Mouse (Mus musculus): ENCODE data around the gene Cuedc2. TPM values are rescaled to one million over a fixed set of nuclear protein-coding genes. Genes with fewer than 3 reads are reported as not detected.

Gene Cuedc2
- total RNA-seq, 2 experiments from 2014 or later = 55.9 to 56.4 TPM

DNA sequence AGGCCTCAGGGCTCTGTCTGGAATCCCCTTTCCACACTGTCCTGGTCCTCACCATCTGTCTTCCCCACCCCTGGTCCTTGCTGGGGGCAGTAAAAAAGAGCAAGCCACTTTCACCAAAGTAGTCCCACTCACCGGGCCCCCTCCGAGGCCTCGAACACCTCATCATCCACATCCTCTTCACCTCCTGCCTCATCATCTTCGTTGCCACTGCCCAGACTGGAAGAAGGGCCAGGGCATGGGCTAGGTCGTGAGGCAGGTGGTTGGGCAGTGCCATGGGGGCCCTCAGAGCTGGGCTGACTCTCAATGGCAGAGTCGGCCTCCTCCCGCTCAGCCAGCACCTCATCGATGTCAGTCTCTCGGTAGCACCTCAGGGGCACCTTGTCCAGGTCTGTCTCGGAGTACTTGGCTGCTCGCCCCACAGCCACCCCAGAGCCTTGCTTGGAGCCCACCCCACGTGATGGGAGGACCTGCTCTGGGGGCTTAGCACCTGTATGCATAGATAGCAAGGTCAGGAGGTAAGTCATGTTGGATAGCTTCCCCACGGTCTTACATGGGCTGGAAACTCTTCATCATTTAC lies 15.4 kb downstream of the Cuedc2 start:
- DNase-seq = no peak
- intact Hi-C loops (cut with DNase I) = no loop called here

DNA sequence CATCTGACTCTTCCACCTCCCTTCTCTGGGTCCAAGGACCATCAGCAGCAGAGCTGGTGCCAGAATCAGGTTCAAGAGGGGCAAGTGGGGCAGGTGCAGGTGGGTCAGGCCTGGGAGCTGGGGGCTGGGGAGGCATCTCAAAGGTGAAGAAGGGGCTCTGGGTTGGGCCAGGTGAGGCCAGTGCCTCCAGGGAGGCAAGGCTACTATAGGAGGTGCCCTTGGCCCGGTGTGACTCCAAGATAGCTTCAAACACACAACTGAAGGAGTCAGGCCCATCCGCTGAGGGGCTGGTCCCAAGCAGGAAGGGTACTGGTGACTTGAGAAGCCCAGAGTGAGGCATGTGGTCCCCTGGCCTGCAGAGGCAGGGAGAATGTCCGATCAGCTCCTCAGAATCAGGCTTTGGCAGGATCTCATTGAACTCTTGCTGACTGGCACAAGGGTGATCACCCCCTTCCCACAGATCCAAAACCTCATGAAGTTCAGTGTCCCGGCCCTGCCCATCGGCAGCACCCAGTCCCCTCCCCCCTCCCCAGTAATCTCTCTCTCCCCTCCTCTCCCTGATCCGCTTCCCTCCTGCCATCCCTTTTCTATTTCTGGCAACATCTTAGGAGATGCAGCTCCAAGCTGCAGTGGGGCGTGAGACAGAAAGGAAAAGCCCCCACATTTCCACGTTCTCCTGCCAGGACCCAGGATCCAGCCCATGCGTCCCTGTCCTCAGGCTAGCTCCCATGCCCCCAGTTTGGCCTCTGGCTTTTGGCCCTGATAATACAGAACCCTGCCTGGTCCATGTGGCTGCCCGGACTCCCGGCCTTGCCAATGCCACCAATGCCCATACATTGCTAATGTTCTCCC lies 16.1 kb downstream of the Cuedc2 start:
- no peak for DNase-seq
- intact Hi-C loops (cut with DNase I) = no loop called here

DNA sequence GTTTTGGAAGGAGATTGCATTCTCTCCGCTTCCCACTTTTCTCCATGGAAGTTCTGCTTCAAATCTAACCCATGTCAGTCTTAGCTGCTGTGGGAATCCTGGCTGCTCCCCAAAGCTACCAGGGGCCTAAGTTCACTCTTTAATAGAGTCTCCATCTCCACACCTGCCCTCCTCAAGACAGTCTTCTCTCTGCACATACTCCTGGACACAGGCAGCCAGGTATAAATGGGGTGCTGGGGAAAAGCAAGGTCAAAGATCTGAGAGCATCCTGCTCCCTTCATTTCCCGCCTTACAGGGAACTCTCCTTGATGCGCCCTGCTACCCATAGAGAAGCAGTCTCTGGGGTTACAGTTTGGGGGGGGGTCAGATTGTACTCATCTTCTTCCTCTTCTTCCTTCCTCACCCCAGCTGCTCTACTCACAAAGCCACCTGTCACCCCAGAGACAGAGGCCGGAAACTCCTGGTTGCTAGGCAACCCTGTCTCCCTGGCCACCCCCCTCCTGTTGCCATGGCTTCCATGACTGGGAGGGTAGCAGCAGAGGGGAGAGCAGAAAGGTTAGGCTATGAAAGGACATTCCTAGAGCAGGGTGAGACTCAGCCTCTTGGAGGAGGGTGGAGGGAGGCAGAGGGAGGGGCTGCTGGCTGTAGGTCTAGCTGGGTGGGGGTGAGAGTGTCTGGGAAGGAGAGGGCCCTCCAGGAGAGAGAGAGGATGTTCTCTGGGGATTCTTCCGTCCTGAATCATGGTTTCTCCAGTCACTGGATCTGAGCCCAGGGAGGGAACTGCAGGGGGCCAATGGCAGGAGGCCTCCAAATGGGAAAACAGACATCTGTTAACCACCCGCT lies 17.2 kb downstream of the Cuedc2 start:
- DNase-seq = peak in 1 of 2 experiments; percentile 6
- intact Hi-C loops (cut with DNase I) = no loop called here

DNA sequence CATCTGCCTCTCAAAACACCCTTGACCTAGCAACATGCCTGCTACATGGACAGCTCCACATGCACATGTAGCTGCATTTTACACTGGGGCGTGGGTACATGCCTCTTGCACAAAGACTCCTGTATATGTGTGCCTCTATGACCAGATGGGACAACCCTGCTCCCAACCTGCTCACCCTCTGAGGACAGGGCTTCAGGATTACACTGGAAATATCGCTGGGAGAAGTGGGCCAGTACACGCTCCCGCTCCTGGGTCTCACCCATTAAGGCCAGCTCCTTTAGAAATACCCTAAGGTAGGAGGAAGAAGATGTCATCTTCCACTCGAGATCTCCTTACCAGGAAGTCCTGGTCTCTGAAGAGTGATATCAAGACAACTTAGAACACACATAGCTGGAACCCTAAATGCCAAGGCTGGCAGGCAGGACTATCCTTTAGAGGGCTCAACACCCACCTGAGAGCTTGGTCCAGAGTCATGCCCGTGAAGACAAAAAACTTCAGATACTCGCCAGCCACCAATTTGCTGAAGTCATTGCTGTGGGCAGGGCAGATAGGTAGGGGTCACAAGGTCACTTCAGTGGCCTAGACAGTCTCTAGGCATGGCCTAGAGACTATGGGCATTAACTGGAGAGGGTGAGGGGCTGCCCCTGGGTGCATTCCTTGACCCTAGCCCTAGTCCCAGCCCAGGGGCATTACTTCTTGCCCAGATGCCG lies 18.3 kb downstream of the Cuedc2 start:
- peak in 1 of 2 experiments; percentile 8 for DNase-seq
- intact Hi-C loops (cut with DNase I) = no loop called here

DNA sequence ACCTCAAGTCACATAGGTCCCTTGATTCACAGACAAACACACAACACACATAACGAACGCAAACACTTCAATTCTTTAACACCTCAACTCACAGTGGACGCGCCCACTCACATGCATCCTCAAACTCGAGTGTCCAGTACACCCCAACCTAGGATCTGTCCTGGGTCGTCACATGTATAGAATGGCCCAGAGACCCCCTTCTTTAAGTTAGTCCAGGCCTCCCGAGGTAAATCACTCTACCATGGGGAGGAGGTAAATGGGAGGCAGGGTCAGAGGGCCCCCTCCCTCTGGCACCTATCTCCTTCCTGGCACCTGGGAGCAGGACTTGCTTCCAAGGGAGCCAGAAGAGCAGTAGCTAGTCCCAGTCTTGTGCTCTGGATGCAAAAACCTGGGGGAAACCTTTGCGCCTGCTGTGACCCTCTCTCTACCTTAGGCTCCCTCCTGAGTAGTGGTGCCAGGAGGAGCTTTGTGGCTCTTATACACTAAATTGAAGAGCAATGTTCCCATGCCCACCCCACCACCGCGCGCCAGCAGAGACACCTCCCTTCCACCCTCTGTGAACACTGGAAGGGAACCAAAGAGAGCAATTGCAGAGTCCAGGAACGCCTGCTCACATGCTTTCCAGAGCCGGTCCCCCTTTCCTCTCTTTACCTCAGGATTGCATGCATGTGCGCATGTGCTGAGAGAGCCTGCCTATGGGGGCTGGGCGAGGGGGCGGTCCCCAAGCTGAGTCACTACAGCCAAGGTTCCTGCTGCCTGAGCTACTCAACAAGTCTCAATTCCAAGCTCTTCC lies 19.7 kb downstream of the Cuedc2 start:
- peak in 1 of 2 experiments; percentile 29 for DNase-seq
- intact Hi-C loops (cut with DNase I) = no loop called here

DNA sequence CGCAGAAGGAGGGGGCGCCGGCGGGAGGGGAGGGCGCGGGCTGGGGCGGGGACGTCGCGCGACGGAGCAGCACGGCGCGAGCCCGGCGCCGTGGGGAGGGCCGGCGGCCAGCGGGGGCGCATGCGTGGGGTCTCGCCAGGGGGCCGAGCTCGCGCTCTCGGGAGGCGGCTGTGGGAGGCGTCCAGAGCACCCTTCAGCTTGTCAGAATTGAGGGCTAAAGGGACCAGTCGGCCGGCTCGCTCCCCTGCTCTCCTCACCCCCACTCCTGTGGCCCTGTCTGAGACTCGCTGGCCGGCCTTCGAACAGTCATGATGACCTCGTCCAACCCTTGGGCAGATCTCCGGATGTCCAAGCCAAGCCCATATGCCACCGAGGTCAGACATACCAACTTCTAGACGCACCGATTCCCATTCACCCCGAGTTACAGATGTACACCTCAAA lies 20.5 kb downstream of the Cuedc2 start:
- intact Hi-C loops (cut with DNase I) = no loop called here
- peak in 1 of 2 experiments; percentile 13 for DNase-seq

DNA sequence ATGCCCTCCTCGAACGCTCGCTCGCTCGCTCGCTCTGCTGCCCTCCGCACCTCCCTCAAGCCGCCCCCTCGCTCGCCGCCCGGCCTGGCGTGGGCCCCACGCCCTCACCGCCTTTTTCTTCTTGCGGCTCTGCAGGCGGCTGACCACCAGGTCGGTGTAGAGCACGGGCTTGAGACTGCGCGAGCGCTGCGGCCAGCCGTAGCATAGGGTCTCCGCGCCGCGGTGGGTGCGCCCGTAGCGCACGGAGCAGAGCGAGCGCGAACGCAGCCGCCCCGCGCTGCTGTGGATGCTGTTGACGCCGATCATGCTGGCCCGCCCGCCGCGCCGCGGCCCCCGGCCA lies 21.0 kb downstream of the Cuedc2 start:
- no peak for DNase-seq
- intact Hi-C loops (cut with DNase I) = no loop called here

DNA sequence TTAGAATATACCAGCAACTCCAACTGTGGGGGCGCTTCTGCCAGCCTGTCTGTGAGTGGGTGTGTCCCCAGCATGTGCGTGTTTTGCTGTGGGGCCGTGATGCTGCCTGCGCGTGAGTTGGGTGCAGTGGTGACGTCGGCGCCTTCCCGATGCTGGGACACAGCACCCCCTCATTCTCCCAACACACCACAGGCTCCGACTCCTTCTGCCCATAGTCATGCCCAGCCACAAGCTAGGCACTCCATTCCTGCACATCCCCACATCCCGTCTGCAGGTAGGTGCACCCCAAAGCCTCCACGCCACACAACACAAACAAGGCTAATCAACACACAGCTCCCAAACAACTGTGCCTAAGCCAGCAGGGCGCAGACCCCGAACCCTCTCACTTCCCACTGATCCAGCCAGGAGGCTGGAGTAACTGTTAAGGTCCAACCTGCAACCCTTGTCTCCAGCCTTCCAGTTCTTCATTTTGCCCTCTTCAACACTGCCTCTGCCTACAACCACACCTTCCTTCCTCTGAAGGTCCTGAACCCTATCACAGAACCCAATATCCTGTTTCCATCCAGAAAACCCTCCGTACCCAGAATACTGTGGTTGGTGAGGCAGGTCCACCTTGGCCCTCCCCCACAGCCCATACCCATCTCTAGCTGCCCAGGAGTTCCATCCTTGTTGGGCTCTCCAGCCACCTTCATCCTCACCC lies 21.5 kb downstream of the Cuedc2 start:
- intact Hi-C loops (cut with DNase I) = no loop called here
- no peak for DNase-seq

DNA sequence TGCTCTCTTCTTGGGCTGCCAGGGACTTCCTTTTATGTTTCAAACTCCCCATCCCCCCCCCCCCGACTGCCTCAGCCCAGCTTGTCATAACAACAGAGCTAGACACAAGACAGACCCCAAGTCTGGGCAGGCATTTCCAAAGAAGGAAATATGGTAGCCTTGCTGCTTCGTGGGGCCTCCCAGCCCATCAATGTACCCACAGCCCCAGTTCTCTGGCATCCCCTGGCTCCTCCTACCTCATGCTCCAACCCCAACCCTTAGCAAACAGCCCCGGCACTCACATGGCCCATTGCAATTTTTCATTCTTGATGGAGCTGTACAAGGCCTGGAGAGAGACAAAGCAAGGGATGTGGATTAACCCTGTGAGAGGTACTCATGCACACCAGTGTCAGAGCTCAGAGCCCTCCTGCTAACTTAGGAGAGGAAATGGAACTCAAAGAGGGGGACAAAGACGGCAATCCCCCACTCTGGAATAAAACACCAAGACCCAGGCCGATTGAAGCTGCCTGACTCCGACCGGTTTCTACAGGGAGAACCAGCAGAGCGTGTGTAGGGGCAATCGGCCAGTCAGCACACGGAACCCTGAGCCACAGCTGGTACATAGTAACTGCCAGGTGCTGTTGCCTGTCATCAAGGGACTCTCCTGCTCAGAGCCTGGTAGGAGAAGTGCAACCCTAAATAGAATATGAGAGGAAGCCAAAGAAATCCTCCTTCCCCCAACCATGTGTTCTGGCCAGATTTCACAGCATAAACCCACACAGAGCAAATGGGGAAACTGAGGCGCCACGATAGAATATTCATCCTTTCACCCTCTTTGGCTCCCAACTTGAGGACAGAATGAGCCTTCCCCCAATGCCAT lies 22.5 kb downstream of the Cuedc2 start:
- intact Hi-C loops (cut with DNase I) = no loop called here
- no peak for DNase-seq

DNA sequence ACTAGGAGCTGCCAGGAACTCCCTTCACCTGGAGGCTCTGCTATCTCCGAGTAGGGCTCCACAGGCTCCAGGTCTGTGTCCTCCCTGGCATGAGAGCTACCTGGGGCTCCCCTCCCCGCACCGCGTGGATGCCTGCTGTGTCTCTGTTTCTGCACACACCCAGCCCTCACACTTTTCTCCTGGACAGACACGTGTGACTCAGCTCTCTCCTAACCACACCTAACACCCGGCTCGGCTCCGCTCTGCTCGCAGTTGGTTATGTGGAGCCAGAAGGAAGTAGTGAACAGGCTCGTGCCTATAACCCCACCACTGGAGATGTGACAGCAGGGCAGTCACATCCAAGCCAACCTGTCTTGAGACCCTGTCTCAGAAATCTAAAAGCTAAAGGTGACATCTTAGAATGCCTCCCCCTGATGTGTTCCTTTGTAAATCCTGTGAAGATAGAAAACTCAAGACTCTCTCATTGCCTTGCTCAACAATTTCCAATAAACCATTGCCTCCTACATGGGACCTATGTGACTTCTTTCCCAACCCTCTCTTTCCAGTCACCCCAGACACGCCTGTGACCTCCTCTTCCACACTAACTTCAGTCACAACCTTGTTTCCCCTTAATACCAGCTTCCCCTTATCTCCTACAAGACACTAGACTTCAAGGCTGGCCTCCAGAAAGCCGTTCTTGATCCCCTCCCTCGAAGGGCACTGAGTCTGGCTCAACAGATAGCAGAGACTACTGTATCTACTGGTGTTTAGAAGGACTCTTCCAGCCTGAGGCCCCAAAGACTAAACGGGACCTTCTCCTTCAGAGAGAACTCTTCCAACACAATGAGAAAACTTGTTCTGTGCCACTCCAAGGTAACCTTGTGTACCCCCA lies 23.4 kb downstream of the Cuedc2 start:
- DNase-seq = no peak
- intact Hi-C loops (cut with DNase I) = no loop called here

DNA sequence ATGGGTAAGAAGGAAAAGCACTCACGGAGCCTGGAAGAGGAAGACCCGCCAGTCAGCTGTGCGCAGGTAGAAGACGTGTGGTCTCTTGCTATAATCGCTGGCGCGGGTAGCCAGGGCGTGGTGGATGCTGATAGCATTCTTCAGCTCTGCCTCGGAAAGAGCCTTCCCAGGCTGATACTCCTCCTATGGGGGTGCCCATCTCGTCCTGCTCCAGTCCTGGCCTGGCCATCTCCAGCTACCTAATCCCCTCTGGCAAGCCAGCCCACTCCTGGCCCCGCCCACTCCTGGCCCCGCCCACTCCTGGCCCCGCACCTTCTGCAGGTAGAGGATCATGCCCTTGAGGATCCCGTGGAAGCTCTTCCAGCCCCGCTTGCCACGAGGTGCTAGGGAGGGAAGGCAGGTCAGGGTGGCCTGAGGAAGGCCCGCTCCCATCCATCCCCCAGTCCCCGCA lies 24.3 kb downstream of the Cuedc2 start:
- DNase-seq = no peak
- intact Hi-C loops (cut with DNase I) = no loop called here

DNA sequence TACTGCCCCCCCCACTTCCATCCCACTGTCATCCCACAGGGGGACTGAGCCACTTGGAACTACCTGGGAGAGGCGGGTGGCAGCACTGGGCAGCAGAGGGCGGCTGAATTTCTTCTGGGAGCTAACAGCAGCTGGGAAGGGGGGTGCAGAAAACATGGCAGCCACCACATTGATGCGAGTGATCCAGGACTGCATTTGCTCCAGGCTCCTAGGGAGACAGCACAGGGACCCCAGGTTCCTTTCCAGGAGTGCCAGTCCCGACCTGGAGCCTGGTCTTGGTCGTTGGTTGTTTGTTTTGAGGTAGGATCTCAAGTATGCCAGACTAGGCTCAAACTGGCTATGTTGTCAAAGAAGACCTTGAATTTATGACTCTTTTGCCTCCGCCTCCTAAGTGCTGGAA lies 24.9 kb downstream of the Cuedc2 start:
- DNase-seq = no peak
- intact Hi-C loops (cut with DNase I) = no loop called here

DNA sequence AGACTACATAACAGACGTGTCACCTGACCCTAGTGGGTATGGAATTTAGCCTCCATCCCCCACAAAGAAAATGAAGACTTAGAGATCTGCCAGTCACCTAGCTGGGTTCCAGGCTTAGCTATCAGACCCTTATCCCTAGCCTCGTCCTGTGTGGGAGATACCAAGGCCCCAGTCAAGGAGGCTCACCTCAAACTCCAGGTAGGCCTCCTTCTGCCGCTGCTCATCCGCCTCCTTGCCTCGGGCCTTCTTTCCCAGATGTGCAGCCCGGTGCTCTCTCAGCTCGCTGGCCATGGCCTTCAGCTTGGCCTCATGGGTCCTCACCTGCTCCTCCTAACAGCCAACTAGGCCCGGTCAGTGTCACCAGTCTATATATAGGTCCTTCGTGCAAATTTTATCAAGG lies 25.4 kb downstream of the Cuedc2 start:
- DNase-seq = no peak
- intact Hi-C loops (cut with DNase I) = no loop called here

DNA sequence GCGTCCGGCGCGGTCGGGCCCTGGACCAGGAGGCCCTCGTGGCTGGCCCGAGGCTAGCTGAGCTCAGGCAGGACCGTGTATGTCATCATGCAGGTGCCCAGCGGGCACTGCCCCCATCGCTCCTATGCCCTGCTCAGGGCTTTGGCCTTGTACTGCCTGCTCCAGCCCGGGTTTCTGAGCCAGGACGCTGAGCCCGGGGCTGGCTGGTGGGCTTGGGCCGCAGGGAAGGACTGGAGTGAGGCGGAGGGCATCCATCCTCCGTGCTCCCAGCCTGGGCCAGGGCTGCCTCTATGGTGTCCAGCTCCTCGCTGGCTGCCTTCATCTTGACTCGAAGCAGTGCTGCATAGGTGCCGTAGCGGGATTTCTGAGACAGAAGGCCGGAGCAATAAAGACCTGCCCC lies 25.9 kb downstream of the Cuedc2 start:
- intact Hi-C loops (cut with DNase I) = no loop called here
- DNase-seq = no peak

DNA sequence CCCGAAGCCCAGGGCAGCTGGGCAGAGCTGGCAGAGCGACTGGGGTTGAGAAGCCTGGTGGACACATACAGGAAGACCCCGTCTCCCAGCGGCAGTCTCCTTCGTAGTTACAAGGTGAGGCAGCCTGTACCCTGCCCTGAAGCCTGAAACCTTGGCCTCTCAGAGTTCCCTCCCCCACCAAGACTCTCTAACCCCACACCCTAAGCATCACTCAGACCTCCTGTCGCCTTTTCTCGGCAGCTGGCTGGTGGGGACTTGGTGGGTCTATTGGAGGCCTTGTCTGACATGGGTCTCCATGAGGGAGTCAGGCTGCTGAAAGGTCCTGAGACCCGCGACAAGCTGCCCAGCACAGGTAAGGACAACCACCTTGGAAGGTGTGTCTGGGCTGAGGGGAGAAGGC lies 27.2 kb downstream of the Cuedc2 start:
- intact Hi-C loops (cut with DNase I) = loop anchor here (2.0 kb wide), 1 partner anchor 15 kb away; the partner anchor contains the start of gene Psd
- DNase-seq = peak in 1 of 2 experiments; percentile 8

DNA sequence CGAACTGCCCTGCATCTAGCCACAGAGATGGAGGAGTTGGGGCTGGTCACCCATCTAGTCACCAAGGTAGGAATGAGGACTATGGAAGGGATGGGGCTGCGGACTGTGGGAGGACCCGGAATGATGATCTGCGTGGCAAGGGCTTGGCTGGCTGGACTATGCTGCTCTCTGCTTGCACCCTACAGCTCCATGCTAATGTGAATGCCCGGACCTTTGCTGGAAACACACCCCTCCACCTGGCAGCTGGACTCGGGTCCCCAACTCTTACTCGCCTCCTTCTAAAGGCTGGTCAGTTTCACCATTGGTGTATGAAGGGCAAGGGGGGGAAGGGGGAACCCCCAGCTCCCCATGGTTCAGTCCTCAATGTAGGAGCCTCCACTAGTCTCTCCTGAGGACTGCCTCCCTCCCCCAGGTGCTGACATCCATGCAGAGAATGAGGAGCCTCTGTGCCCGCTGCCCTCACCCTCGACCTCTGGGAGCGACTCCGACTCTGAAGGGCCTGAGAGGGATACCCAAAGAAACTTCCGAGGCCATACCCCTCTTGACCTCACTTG lies 28.1 kb downstream of the Cuedc2 start:
- no peak for DNase-seq
- intact Hi-C loops (cut with DNase I) = loop anchor here (2.0 kb wide), 1 partner anchor 16 kb away; the partner anchor contains the start of gene Psd

Data from gastrocnemius, postnatal 36 days (tissue).